Mouse (Mus musculus): ENCODE data around the gene Plin2.

DNA sequence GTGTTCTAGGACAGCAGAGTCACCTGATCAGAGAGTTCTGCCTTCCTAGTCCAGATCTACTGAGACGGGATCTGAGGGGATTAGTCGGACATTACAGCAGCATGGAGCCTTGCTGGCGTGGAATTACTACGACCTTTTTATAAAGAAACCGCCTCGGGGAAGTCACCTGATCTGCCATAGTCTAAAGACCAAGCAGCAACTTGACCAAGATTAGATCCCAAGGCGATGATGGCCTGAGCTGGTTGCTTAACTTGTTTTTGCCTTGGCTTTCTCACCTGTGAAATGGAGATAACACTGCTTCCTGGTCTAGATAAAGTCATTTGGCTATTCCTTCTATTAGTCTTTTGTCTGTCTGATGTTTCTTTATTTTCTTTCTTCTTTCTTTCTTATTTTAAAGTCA, 2.6 kb upstream of the Plin2 start:
- TF ChIP-seq CTCF (IDR thresholded peaks at IDR 0.05; ENCODE audit: insufficient read depth, low read length) = no peak
- no peak for TF ChIP-seq POLR2A (IDR thresholded peaks at IDR 0.05; ENCODE audit: borderline replicate concordance, extremely low read depth, low read depth, low read length)
